Mouse (Mus musculus): ENCODE measurements around the gene Senp8. TPM values are rescaled to one million over a fixed set of nuclear protein-coding genes. Genes with fewer than 3 reads are reported as not detected.

Senp8 gene
- 4.6 and 6.7 TPM in 2 replicates for polyA plus RNA-seq (2012; rRNA removed)

GRCm38 (mm10) chr9:59750267-59751065 lies at the start of gene Senp8, which contains the start of gene Myo9a:
Gene Senp8 (minus strand): TSS chr9:59750710.
Gene Myo9a (plus strand): TSS chr9:59750896.

Other genes with a start within 250 kb of the Senp8 start
- gene Hexa, start 211.2 kb downstream of the Senp8 start, polyA plus RNA-seq (2012; rRNA removed): 48.2 and 52.3 TPM in 2 replicates
- gene Tmem202, start 210.9 kb downstream of the Senp8 start, polyA plus RNA-seq (2012; rRNA removed): 0.61 and 0.99 TPM in 2 replicates
- 33.3 and 35.9 TPM in 2 replicates for gene Celf6, start 172.8 kb downstream of the Senp8 start, polyA plus RNA-seq (2012; rRNA removed)
- 207 and 208 TPM in 2 replicates for gene Parp6, start 133.4 kb downstream of the Senp8 start, polyA plus RNA-seq (2012; rRNA removed)
- gene Pkm, start 94.3 kb downstream of the Senp8 start, polyA plus RNA-seq (2012; rRNA removed): 851 and 866 TPM in 2 replicates
- 20.0 and 20.1 TPM in 2 replicates for gene Gramd2, start 70.6 kb downstream of the Senp8 start, polyA plus RNA-seq (2012; rRNA removed)
- 25.4 and 26.2 TPM in 2 replicates for gene Myo9a, start 186 bp upstream of the Senp8 start, polyA plus RNA-seq (2012; rRNA removed)
- not detected in 2 replicates for gene Nr2e3, start 209.9 kb upstream of the Senp8 start, polyA plus RNA-seq (2012; rRNA removed)

Measured in central nervous system, embryonic 18 days (tissue).